Mouse (Mus musculus): Measurements from ENCODE around the gene Psmg1. TPM values are rescaled to one million over a fixed set of nuclear protein-coding genes. Genes with fewer than 3 reads are reported as not detected.
"Not testable (repeated sequence)": the region's sequence is repeated elsewhere in the genome, so short reads cannot be mapped to it uniquely, and the experiment has no call there.

Gene Psmg1
- total RNA-seq, 2 experiments from 2014 or later = 29.1 to 30.4 TPM

DNA sequence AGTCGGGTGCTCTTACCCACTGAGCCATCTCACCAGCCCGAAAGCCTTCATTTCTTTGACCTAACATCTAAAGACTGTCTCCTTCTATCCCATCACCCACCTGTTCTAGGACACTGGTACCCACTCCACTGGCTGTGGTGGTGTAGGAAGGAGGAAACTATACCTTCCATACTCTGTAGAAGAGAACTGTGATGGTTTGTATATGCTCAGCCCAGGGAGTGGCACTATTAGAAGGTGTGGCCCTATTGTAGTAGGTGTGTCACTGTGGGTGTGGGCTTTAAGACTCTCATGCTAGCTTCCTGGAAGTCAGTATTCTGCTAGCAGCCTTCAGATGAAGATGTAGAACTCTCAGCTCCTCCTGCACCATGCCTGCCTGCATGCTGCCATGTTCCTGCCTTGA lies 30.1 kb downstream of the Psmg1 start:
- DNase-seq (ENCODE audit: low spot score in 2 of 2) = not testable (repeated sequence)

GRCm38 (mm10) chr16:95958080-95958479 lies 32.7 kb downstream of the Psmg1 start:
- DNase-seq (ENCODE audit: low spot score in 2 of 2) = no peak

DNA sequence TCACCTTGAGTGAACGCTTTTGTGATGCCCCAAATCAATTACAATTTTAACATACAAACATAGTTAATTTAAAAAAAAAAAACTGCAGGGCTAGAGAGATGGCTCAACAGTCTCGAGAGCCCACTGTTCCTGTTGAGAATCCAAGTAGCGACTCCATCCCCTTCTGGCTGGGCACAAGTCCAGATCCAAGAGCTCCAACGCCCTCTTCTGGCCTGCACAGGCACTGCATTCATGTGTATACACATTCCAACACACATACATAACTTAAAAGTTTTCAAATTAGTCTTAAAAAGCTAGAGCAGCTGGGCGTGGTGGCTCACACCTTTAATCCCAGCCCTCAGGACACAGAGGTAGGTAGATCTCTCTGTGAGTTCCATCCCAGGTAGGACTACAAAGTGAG lies 34.1 kb downstream of the Psmg1 start:
- DNase-seq (ENCODE audit: low spot score in 2 of 2) = no peak

GRCm38 (mm10) chr16:95955716-95956346 lies 34.9 kb downstream of the Psmg1 start:
- DNase-seq (ENCODE audit: low spot score in 2 of 2) = no peak

DNA sequence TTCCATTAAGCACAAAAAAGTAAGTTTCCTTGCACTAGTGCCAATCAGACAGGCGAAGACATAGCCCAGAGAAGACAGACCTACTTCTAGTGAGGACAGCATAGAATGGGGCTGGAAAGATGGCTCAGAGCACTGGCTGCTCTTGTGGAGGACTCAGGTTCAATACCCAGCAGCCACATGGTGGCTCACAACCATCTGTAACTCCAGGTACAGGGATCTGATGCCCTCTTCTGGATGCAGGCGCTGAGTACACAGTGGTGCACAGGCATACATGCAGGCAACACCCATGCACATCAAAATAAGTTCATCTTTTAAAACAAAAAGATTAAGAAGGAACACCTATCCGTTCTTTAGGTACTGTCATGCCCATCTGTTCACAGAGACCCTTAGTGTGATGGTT lies 36.4 kb downstream of the Psmg1 start:
- no peak for DNase-seq (ENCODE audit: low spot score in 2 of 2)

DNA sequence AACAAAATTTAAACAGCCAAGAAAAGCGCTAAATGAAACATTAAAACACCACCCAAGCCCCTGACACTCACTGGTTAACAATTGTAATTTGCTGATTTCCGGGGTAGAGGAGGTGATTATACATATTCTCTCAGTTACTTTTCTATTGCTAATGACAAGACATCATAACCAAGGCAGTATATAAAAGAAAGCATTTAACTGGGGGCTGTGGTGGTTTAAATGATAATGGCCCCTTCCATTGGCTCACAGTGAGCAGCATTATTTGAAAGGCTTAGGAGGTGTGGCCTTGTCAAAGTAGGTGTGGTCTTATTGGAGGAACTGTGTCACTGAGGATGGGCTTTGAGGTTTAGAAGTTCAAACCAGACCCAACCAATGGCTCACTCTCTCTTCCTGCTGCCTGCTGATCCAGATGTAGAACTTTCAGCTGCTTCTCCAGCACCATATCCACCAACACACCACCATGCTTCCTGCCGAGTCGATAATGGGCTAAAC lies 37.6 kb downstream of the Psmg1 start:
- DNase-seq (ENCODE audit: low spot score in 2 of 2) = no peak

DNA sequence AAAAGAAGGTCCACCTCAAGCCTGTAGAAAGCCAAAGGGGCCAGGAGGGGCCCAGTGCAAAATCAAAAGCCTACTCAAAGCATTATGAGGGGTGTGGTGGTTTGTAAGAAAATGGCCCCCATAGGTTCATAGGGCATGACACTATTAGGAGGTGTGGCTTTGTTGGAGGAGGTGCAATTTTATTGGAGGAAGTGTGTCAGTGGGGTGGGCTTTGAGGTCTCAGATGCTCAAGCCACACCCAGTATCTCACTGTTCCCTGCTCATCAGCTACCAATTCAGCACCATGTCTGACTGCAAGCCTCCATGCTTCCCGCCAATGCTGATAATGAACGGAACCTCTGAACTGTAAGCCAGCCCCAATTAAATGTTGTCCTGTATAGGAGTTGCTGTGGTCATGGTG lies 39.3 kb downstream of the Psmg1 start:
- DNase-seq (ENCODE audit: low spot score in 2 of 2) = no peak

DNA sequence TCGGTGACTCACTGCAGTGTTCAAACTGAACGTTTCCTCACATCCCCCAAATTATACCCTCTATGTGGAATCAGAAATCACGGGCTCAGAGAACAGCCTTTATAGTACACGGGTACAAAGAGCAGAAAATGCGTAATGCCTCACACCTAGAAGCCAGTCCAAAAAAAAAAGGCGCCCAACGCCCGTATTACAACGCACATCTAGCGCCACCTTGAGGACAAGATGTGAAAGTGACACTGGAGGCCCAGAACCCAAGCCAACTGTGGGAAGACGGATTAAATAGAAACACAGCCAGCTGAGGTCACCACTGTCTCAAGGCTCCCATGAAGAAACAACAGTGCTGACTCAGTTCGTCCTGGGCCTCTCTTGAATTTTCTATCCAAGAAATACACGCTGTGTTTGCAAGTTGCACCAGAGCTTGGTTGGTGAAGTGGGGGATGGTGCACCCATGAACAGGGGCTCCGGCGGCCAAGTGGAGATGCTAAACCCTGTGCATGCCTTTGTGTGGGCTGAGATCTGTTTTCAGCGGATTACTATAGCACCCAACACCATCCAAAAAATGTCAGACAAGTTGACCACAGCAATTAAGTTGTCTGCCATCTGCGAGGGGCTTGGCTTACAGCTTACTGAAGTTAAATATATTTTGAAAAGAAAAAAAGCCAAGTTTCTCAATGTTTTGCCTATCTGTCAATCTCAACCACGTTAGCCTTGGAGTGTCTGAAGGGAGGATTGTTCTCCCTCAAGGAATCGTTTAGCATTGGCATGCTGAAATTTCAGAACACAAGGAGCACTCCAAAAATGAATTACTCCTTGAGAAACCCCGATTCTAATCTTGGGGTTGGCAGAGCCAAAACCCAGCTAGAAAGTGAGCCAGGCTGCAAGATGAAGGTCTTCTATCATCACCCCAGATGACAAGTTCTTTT lies 45.1 kb downstream of the Psmg1 start:
- DNase-seq (ENCODE audit: low spot score in 2 of 2) = peak; percentile 48 to 59

- DNase-seq (ENCODE audit: low spot score in 2 of 2) = no peak
These were observed 47.6 kb downstream of the Psmg1 start for GRCm38 (mm10) chr16:95943186-95943585.

DNA sequence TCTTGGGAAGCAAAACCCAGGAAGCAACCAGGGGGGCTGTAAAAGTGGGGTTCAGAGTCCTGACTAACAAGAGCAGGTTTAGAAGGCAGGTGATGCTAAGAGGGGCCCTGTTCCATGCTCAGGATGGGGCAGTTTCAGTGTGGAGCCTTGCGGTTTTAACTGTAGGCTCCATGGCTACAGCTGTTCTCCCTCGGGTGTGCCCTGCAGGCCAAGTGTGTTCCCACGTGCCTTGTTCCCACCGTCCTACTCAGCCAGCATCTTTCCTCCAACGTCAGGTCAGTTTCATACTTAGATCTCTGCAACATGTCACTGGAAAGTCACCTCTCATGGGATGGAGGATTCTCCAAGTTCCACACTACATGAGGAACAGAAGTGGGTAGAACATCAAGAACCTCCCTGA lies 49.2 kb downstream of the Psmg1 start:
- DNase-seq (ENCODE audit: low spot score in 2 of 2) = no peak

GRCm38 (mm10) chr16:95935495-95935961 lies 55.2 kb downstream of the Psmg1 start:
- DNase-seq (ENCODE audit: low spot score in 2 of 2) = no peak

DNA sequence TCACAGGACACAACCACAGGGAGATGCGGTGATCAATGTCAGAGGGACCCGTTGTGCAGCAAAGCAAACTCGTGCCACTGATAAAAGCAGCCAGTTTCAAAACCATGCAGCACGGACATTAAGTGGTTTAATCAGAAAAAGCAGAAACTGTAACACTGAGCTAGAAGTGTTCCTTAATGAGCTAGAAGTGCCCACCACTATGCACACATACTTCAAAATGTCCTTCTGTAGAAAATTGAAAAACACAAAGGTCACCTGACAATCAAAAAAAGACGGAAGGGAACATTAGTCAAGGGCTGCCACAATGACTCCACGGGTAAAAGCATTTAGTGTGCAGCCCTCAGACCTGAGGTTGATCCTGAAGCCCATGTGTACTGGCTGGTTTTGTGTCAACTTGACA lies 57.9 kb downstream of the Psmg1 start:
- DNase-seq (ENCODE audit: low spot score in 2 of 2) = no peak

GRCm38 (mm10) chr16:95931509-95931908 lies 59.3 kb downstream of the Psmg1 start:
- DNase-seq (ENCODE audit: low spot score in 2 of 2) = no peak

Small RNA genes within 50 kb of the gene (microRNA-seq; reads per million reads assigned to microRNA genes)
- 0 reads per million in 2 experiments for gene Gm27833 (ENCODE audit: borderline number of aligned reads in 2 of 2)

Other genes starting within 250 kb of the Psmg1 start
- gene Brwd1, start 91.6 kb upstream of the Psmg1 start, total RNA-seq (2021) = 10 to 100 TPM; 60.7 to 62.5 TPM
- gene Hmgn1, start 136.8 kb upstream of the Psmg1 start, total RNA-seq (2021) = 100 to 1,000 TPM; 209 to 228 TPM
- gene Wrb, start 154.4 kb upstream of the Psmg1 start, total RNA-seq (2021) = 10 to 100 TPM; 32.5 to 33.0 TPM
- gene Lca5l, start 201.3 kb upstream of the Psmg1 start, total RNA-seq (2021) = 1 to 10 TPM; 1.0 to 1.4 TPM
- 10 to 100 TPM; 18.5 to 30.4 TPM for gene Sh3bgr, start 209.5 kb upstream of the Psmg1 start, total RNA-seq (2021)
- gene B3galt5, start 244.8 kb upstream of the Psmg1 start, total RNA-seq (2021) = under 1 TPM; 0.13 to 0.42 TPM